Mouse (Mus musculus) limb, embryonic 15.5 days (tissue): ENCODE measurements around the gene Blvra. TPM values are rescaled to one million over a fixed set of nuclear protein-coding genes. Genes with fewer than 3 reads are reported as not detected.

Experiments used
- ATAC-seq: fragments of 200-750 bp; cut with Nextera tagmentation; 2 replicates; pipeline ENCODE4 v1.8.0; 2017; ENCODE audit warnings: low read depth, moderate TSS enrichment; ENCODE audit not compliant: insufficient number of reproducible peaks, low FRiP score, low TSS enrichment
- H3K27ac ChIP-seq: fragments of 300-500 bp; sonication (generic); 2 replicates; pipeline ENCODE4 v1.5.1; 2015; ENCODE audit warnings: moderate library complexity, mild to moderate bottlenecking, inconsistent platforms
- H3K27me3 ChIP-seq: fragments of 300-500 bp; sonication (generic); 2 replicates; pipeline ENCODE4 v1.6.1; 2015; ENCODE audit warnings: inconsistent platforms
- H3K36me3 ChIP-seq: fragments of 300-500 bp; sonication (generic); 2 replicates; pipeline ENCODE4 v1.6.1; 2015; ENCODE audit warnings: inconsistent platforms
- H3K4me1 ChIP-seq: fragments of 300-500 bp; sonication (generic); 2 replicates; pipeline ENCODE4 v1.6.1; 2015; ENCODE audit warnings: inconsistent platforms
- H3K4me2 ChIP-seq: fragments of 300-500 bp; sonication (generic); 2 replicates; pipeline ENCODE4 v1.6.1; 2015; ENCODE audit warnings: mild to moderate bottlenecking, inconsistent platforms
- H3K4me3 ChIP-seq: fragments of 300-500 bp; sonication (generic); 2 replicates; pipeline ENCODE4 v1.5.1; 2015; ENCODE audit warnings: mild to moderate bottlenecking, inconsistent platforms
- H3K9ac ChIP-seq: fragments of 300-500 bp; sonication (generic); 2 replicates; pipeline ENCODE4 v1.6.1; 2015; ENCODE audit warnings: inconsistent platforms
- H3K9me3 ChIP-seq: fragments of 300-500 bp; sonication (generic); 2 replicates; pipeline ENCODE4 v1.6.1; 2016; ENCODE audit warnings: inconsistent platforms
- WGBS: fragments of 180-500 bp; shearing (Covaris S2); methylation state at CpG from one replicate; pipeline ENCODE4 v1.1.7; 2015; 5-methylcytosine and 5-hydroxymethylcytosine counted together
- microRNA-seq: library from miRNA; unstranded; fragments of <30 nt; microRNA quantifications from one replicate; pipeline ENCODE4, GENCODE M21; 2016
- polyA plus RNA-seq: library from polyadenylated mRNA; unstranded; fragments of >200 nt; fragmentation: Nextera tagmentation; extraction: Ambion mirVana; gene quantifications from 2 replicates; pipeline ENCODE4 v1.2.1, GENCODE M21; 2015

The Blvra gene
- polyA plus RNA-seq, 1 experiment from 2014 or later = 47.1 TPM

DNA sequence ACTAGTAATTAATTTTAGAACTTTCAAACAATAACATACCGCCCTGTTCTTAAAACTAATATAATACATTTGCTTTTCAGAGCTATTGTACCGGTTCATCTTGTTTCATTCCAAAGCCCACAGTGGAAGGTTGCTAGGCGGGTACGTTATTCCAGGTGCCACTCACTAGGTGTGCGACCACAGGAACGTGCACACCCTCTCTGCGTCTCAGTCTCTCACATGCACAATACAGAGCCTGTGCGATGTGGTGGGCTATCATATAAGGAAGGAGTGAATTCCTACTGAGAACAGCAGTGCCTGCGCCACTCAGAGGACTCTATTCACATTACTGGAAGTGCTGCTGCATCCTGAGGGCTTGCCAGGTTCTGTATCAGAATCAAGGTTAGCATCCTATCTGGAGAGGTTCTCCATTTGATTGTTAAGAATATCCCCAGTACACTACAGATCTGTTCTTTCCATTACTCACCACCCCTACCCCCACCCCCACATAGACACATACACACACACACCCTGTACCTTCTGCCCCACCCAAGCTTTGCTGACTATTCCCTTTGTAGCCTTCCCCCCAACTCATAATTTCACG is 67.5 kb downstream of the Blvra start:
- no peak for ATAC-seq
- H3K27ac ChIP-seq = peak overlapping the region; percentile 54
- H3K27me3 ChIP-seq = no peaks in the 10 kb centered on the region
- H3K4me2 ChIP-seq = 0 out of 2 replicates have a peak overlapping the region, but pooled peaks have one; percentile 10
- WGBS = 60% methylated on average over 10 of the region's 10 CpGs
- H3K36me3 ChIP-seq = peaks cover 23% of the 10 kb centered on the region
- H3K4me3 ChIP-seq = no peak overlapping the region
- H3K4me1 ChIP-seq = peaks cover 43% of the 10 kb centered on the region
- no peak overlapping the region for H3K9ac ChIP-seq
- H3K9me3 ChIP-seq = no peaks in the 10 kb centered on the region

DNA sequence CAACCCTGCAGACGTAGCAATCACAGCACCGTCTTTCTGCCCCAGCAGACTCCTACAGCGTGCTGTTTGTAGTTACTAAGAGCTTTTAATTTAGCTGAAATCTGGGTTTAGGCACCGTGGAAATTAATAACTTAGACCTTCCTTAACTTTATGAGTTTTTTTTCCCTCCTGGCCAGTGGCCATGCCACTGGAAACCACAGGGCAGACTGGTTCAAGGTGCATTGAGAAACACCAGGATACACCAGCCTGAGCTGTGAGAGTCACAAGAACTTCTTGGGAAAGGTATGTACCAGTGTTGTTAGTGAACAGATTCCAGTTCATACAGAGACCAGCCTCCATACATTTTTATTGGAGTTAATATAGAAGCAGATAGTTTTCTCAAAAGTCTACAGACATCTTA is 68.0 kb downstream of the Blvra start:
- no peaks in the 10 kb centered on the region for H3K27me3 ChIP-seq
- WGBS = 46% methylated on average over 4 of the region's 4 CpGs
- H3K27ac ChIP-seq = peak overlapping the region; percentile 54
- no peaks in the 10 kb centered on the region for H3K9me3 ChIP-seq
- 0 out of 2 replicates have a peak overlapping the region, but pooled peaks have one; percentile 10 for H3K4me2 ChIP-seq
- H3K36me3 ChIP-seq = peaks cover 23% of the 10 kb centered on the region
- H3K4me1 ChIP-seq = peaks cover 43% of the 10 kb centered on the region
- ATAC-seq = no peak
- no peak overlapping the region for H3K4me3 ChIP-seq
- H3K9ac ChIP-seq = no peak overlapping the region

DNA sequence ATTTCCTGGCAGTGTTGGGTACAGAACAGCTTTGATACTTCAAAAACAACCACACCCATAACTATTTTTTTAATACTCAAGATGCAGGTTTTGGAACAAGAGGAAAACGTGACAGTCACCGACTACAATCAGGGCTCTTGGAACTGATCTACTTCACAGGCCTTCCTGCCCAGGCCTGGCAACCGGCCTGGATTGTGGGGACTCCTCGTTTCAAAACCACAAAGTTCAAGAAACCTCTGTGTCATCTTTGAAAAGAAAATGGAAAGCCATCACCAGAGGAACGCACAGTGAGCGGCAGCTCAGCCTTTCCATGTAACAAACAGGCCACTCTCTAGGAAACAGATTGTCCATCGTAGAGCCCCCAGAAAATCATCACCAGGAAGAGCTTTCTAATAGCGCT is 68.6 kb downstream of the Blvra start:
- ATAC-seq = no peak
- Histone ChIP-seq H3K27me3 (no peaks in the 10 kb centered on the region), H3K36me3 (peaks cover 23% of the 10 kb centered on the region), H3K9me3 (no peaks in the 10 kb centered on the region), H3K4me3 (no peak overlapping the region), H3K9ac (no peak overlapping the region), H3K4me2 (no peak overlapping the region), H3K27ac (no peak overlapping the region), H3K4me1 (peaks cover 48% of the 10 kb centered on the region)
- 81% methylated on average over 8 of the region's 8 CpGs for WGBS

DNA sequence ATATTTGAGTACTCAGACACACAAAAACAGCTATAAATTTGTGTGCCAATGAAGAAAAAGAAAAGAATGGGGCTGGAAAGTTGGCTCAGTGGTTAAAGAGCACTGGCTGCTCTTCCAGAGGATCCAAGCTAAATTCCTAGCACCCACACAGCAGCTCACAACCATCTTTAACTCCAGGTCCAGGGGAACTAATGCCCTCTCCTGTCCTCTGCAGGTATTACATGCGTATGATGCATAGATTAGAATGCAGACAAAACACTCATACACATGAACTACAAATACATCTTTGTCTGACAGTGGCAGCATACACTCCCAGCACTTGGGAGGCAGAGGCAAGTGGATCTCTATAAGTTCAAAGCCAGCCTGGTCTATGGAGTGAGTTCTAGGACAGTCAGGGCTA is 69.1 kb downstream of the Blvra start:
- Histone ChIP-seq H3K4me2 (no peak overlapping the region), H3K9ac (no peak overlapping the region), H3K4me3 (no peak overlapping the region), H3K27ac (no peak overlapping the region), H3K4me1 (peaks cover 43% of the 10 kb centered on the region), H3K27me3 (no peaks in the 10 kb centered on the region), H3K9me3 (no peaks in the 10 kb centered on the region), H3K36me3 (peaks cover 23% of the 10 kb centered on the region)
- no peak for ATAC-seq
- 92% methylated on average over 1 of the region's 1 CpGs for WGBS

DNA sequence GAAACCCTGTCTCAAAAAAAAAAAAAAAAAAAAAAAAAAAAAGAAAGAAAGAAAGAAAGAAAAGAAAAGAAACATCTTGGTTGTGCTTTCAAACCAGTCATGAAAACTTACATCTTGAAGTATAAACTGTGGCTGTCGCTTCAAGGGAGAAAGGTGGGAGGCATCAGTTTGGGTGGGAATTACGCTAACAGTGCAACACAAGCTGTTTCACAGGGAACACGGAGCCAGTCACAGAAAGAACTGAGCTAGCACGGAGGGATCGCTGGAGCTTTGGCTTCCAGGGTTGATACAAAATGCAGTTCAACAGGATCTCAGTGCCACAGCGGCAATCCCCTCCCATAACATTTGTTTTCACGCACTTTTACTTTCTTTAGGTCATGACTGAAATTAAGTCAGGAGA is 69.5 kb downstream of the Blvra start:
- ATAC-seq = no peak
- H3K9me3 ChIP-seq = no peaks in the 10 kb centered on the region
- no peaks in the 10 kb centered on the region for H3K27me3 ChIP-seq
- no peak overlapping the region for H3K9ac ChIP-seq
- 92% methylated on average over 7 of the region's 7 CpGs for WGBS
- no peak overlapping the region for H3K4me3 ChIP-seq
- H3K4me1 ChIP-seq = peaks cover 43% of the 10 kb centered on the region
- H3K4me2 ChIP-seq = no peak overlapping the region
- no peak overlapping the region for H3K27ac ChIP-seq
- peaks cover 23% of the 10 kb centered on the region for H3K36me3 ChIP-seq

DNA sequence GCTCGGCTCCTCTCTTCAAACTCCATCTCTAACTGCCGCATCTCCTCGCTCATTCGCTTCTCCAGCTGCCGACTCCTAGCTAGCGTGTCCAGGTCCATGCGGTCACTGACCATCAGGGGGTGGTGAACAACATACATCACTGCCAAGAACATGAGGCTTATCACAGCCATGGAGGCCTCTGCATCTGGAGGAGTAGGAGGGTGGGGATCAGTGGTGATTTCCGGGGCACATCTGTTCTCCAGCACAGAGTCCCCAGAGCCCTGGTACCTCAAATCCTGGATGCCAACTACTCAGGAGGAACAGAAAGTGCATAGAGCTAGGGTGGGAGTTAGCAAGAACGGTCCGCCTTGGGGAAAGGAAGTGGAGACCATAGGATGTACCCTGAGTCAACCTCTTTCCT is 71.6 kb downstream of the Blvra start:
- Histone ChIP-seq H3K9me3 (no peaks in the 10 kb centered on the region), H3K4me2 (peak overlapping the region; percentile 76), H3K27ac (no peak overlapping the region), H3K27me3 (no peaks in the 10 kb centered on the region), H3K4me3 (peak overlapping the region; percentile 66; the same call in 1 of the 2 replicates), H3K9ac (no peak overlapping the region), H3K4me1 (peaks cover 35% of the 10 kb centered on the region), H3K36me3 (peaks cover 23% of the 10 kb centered on the region)
- no peak for ATAC-seq
- WGBS = 81% methylated on average over 10 of the region's 10 CpGs

DNA sequence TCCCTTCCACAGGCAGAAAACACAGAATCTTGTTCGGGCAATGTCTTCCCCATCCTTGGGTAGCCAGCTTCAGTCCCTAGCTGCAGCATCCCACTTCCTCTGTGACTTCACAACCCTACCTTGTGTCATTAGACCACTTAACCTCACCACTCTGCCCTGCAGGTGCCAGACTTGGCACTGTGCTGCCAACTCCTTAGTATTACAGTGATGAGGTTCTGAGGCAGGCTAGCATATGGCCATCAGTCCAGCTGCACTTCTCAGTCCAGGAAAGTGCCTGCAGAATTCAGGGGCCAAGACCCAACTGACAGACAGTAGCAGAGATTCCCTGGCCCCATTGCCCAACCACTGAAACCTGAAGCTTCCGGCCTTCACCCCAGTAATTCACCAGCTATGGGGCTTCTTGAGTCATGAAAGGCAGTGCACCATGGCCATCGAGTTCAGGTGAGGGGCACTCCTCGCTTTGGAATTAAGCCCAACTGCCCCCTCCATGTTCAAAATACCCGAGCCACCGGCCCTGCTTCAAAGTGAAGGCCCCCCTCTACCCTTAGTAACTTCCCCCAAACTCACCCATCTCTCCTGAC is 72.2 kb downstream of the Blvra start:
- H3K27me3 ChIP-seq = no peaks in the 10 kb centered on the region
- no peak for ATAC-seq
- peaks cover 23% of the 10 kb centered on the region for H3K36me3 ChIP-seq
- H3K27ac ChIP-seq = no peak overlapping the region
- no peaks in the 10 kb centered on the region for H3K9me3 ChIP-seq
- peak overlapping the region; percentile 66 for H3K4me3 ChIP-seq
- H3K4me1 ChIP-seq = peaks cover 33% of the 10 kb centered on the region
- WGBS = 11% methylated on average over 6 of the region's 6 CpGs
- H3K9ac ChIP-seq = peak overlapping the region; percentile 47
- peak overlapping the region; percentile 76 for H3K4me2 ChIP-seq

DNA sequence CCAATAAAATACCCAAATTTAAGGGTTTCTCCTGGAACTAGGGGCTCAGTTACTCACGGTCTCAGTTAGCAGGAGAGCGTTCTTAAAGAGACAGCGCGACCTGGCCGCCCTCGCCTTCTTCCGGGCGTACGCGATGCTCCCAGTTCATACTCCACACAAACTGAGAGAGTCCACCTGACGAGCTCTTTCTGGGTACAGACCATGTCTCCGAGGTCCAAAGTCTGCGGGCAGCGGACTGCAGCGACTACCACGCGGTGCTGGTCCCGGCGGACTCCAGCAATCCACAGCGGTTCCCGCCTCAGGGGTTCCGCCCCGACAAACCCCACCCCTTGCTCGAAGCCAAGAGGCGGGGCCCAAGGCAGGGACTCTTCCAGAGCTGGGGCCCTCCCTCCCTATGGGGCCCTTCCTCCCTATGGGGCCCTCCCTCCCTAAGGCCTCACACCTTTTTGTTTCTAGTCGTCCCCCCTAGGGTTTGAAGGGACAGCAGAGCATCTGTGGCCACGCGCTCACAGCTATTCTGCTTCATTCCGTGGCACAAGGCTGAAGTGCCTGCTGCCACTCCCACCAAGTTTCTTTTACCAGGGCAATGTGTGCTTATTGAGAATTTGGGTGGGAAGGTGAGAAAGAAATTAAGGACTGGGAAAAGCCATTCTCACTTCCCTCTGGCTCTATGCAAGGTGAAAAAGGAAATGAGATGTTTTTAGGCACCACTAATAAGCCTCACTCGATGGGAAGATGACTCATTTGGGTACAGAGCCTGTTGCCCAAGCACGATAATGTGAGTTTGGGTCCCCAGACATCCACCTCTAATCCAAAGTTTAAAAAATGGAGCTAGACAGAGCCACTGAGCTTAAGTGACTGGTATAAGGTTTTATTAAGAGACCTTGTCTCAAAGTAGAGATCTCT is 72.9 kb downstream of the Blvra start, which contains the start of gene Itpripl1:
Gene Itpripl1 (minus strand): TSS at position 285 of the 906 bp plus-strand sequence.
- no peak within 1 kb of the TSS for H3K27ac ChIP-seq

DNA sequence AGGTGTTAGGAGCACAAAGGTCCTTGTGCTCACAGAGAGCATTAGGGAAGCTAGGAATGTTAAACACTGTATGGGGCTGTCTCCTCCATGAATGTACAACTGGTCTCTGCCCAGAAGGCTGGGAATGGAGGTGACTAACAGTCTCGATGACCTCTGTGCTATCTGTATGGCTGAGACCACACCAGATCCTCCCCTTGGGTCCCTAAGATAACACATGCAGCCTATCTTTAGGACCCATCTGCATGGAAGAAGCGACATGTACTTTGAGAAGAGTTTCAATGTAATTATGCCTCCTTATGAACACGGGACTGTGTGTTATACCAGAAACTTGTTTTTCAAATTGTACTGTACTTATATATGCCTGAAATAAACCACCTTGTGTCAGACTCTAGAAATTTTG is 75.2 kb downstream of the Blvra start:
- peaks cover 11% of the 10 kb centered on the region for H3K36me3 ChIP-seq
- no peak overlapping the region for H3K4me2 ChIP-seq
- no peak overlapping the region for H3K4me3 ChIP-seq
- ATAC-seq = no peak
- H3K27ac ChIP-seq = no peak overlapping the region
- no peaks in the 10 kb centered on the region for H3K9me3 ChIP-seq
- H3K27me3 ChIP-seq = no peaks in the 10 kb centered on the region
- H3K4me1 ChIP-seq = peaks cover 22% of the 10 kb centered on the region
- H3K9ac ChIP-seq = no peak overlapping the region
- WGBS = 79% methylated on average over 3 of the region's 3 CpGs

More for the DNA sequence above, 72.9 kb downstream of the Blvra start, which contains the start of gene Itpripl1:
- Histone ChIP-seq H3K9ac (peak within 1 kb of the TSS; percentile 47), H3K4me2 (peak within 1 kb of the TSS; percentile 76), H3K4me3 (peak within 1 kb of the TSS; percentile 66), H3K36me3 (peaks cover 23% of the 10 kb centered on the region), H3K4me1 (peaks cover 27% of the 10 kb centered on the region), H3K9me3 (no peaks in the 10 kb centered on the region), H3K27me3 (no peaks in the 10 kb centered on the region)
- WGBS = 3% methylated on average over 31 of the region's 31 CpGs
- peak; percentile 79 for ATAC-seq

Small RNAs within 50 kb of the gene (microRNA-seq; reads per million reads assigned to microRNA genes)
- not detected for gene Gm24081

Other genes with a start within 250 kb of the Blvra start
- gene Trpm7, start 194.4 kb upstream of the Blvra start, polyA plus RNA-seq = 45.6 and 53.1 TPM in 2 replicates
- gene Sppl2a, start 137.4 kb upstream of the Blvra start, polyA plus RNA-seq = 56.7 and 62.7 TPM in 2 replicates
- 9.4 and 9.5 TPM in 2 replicates for gene Ap4e1, start 61.9 kb upstream of the Blvra start, polyA plus RNA-seq
- gene Ncaph, start 63.3 kb downstream of the Blvra start, polyA plus RNA-seq = 61.3 and 62.5 TPM in 2 replicates
- gene Itpripl1, start 72.8 kb downstream of the Blvra start, polyA plus RNA-seq = 26.0 and 26.8 TPM in 2 replicates
- 1.2 and 1.3 TPM in 2 replicates for gene 1810024B03Rik, start 137.6 kb downstream of the Blvra start, polyA plus RNA-seq
- gene Snrnp200, start 137.7 kb downstream of the Blvra start, polyA plus RNA-seq = 42.0 and 46.8 TPM in 2 replicates
- 64.0 and 68.0 TPM in 2 replicates for gene Ciao1, start 177.2 kb downstream of the Blvra start, polyA plus RNA-seq
- 32.8 and 34.5 TPM in 2 replicates for gene Tmem127, start 177.2 kb downstream of the Blvra start, polyA plus RNA-seq
- 58.2 and 63.2 TPM in 2 replicates for gene Stard7, start 199.6 kb downstream of the Blvra start, polyA plus RNA-seq